Mouse (Mus musculus) bone marrow macrophage, adult 2 months (primary cell): ENCODE measurements at regions not wholly inside any gene's neighbourhood (a gene's known extent, or its start where the extent isn't known, plus 50 kb on each side); places are given as distances from the start of the nearest gene placed in this dataset.
"Not testable (repeated sequence)": the region's sequence is repeated elsewhere in the genome, so short reads cannot be mapped to it uniquely, and the experiment has no call there.

Experiments
- H3K27ac ChIP-seq: 2 replicates; pipeline ENCODE4 v1.5.1; 2012; ENCODE audit warnings: low read depth, low read length; ENCODE audit not compliant: insufficient read depth
- H3K4me1 ChIP-seq: 2 replicates; pipeline ENCODE4 v1.6.1; 2012; ENCODE audit warnings: low read length; ENCODE audit not compliant: control insufficient read depth, insufficient read depth
- H3K4me3 ChIP-seq: 2 replicates; pipeline ENCODE4 v1.5.1; 2012; ENCODE audit warnings: mild to moderate bottlenecking, low read length, moderate library complexity; ENCODE audit not compliant: insufficient read depth
- CTCF ChIP-seq: IDR thresholded peaks from 2 replicates; pipeline ENCODE4 v1.5.1; 2012; ENCODE audit warnings: low read depth, mild to moderate bottlenecking, low read length, moderate library complexity
- POLR2A ChIP-seq: IDR thresholded peaks from 2 replicates; pipeline ENCODE4 v1.6.1; 2012; ENCODE audit warnings: mild to moderate bottlenecking, low read depth, low read length, borderline replicate concordance

DNA sequence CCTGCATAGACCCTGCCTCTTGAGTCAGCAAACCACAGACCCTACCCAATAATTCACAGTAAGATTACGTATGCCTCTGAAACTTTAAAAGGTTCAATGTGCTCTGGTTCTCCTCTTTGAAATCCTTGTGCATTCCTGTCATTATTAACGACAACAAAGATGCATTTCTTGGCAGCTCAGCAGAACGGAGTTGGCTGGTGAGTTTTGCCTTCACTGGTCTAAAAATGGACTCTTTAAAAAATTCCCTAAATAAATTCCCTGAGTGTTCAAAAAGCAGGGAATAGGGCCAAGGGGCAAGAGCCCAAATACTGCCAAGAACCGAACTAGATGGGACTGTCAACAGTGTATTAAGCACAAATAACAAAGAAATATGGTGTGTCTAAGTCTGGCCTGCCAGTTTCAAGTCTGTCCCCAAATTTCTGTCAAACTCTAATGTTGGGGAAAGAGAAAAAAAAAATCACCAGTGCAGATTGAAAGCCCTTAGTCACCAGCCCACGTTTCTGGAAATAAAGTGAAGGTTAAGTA lies 163.2 kb upstream of the Gm17728 start:
- no peak overlapping the region for H3K4me3 ChIP-seq
- H3K4me1 ChIP-seq: no peaks in the 10 kb centered on the region
- TF ChIP-seq CTCF (no peak), POLR2A (no peak)
- H3K27ac ChIP-seq: no peak overlapping the region

- Histone ChIP-seq H3K4me1 (no peaks in the 10 kb centered on the region), H3K4me3 (no peak overlapping the region), H3K27ac (no peak overlapping the region)
- TF ChIP-seq CTCF: no peak
- no peak for TF ChIP-seq POLR2A
Observed at GRCm38 (mm10) chr17:9268776-9269175, 153.1 kb upstream of the Gm17728 start.

- not testable (repeated sequence) for H3K4me3 ChIP-seq, H3K4me1 ChIP-seq, H3K27ac ChIP-seq
Observed at GRCm38 (mm10) chr17:9278046-9278445, 143.8 kb upstream of the Gm17728 start.

- TF ChIP-seq POLR2A (no peak), CTCF (no peak)
- H3K4me3 ChIP-seq: no peak overlapping the region
- no peaks in the 10 kb centered on the region for H3K4me1 ChIP-seq
- no peak overlapping the region for H3K27ac ChIP-seq
Observed at GRCm38 (mm10) chr17:9279481-9279880, 142.4 kb upstream of the Gm17728 start.

GRCm38 (mm10) chr17:9281891-9282290 lies 140.0 kb upstream of the Gm17728 start:
- Histone ChIP-seq H3K27ac (no peak overlapping the region), H3K4me3 (no peak overlapping the region), H3K4me1 (no peaks in the 10 kb centered on the region)
- TF ChIP-seq POLR2A (no peak), CTCF (no peak)

DNA sequence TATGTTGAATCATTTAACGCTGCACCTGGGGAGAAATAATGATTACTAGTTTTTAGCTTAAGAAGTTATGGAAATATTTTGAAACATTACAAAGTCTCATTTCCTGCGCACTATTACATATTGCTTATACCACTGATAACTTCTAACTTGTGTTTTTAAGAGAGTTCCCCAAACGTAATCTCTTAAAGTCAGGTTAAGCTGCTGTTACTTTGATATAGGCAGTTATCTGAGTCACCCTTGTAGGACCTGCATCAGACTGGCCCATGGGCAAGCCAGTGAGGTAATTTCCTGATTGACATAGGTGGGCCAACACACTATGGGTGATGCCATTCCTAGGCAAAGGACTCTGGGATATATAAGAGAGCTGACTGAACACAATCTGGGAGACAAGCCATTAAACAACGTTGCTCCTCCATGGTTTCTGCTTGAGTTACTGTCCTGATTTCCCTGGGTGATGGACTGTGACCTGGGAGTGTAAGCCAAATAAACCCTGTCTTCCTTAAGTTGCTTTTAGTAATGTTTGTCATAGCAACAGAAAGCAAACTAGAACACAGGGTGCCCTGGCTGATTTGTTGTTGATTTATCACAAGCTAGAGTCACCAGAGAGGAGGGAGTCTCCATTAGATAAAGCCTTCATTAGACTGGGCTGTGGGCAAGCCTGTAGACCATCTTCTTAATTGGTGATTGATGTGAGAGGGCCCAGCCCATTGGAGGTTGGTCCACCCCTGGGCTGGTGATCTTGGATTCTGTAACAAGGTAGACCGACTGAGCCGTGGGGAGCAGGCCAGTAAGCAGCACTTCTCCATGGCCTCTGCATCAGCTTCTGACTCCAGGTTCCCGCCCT lies 139.3 kb upstream of the Gm17728 start:
- TF ChIP-seq POLR2A: no peak
- TF ChIP-seq CTCF: no peak
- no peak overlapping the region for H3K27ac ChIP-seq
- no peaks in the 10 kb centered on the region for H3K4me1 ChIP-seq
- no peak overlapping the region for H3K4me3 ChIP-seq

GRCm38 (mm10) chr17:9286431-9286830 lies 135.4 kb upstream of the Gm17728 start:
- H3K4me3 ChIP-seq: no peak overlapping the region
- TF ChIP-seq CTCF (no peak), POLR2A (no peak)
- H3K27ac ChIP-seq: no peak overlapping the region
- no peaks in the 10 kb centered on the region for H3K4me1 ChIP-seq

- TF ChIP-seq POLR2A: no peak
- no peak for TF ChIP-seq CTCF
- no peaks in the 10 kb centered on the region for H3K4me1 ChIP-seq
- H3K27ac ChIP-seq: no peak overlapping the region
- no peak overlapping the region for H3K4me3 ChIP-seq
Observed at GRCm38 (mm10) chr17:9286834-9287233, 135.0 kb upstream of the Gm17728 start.

DNA sequence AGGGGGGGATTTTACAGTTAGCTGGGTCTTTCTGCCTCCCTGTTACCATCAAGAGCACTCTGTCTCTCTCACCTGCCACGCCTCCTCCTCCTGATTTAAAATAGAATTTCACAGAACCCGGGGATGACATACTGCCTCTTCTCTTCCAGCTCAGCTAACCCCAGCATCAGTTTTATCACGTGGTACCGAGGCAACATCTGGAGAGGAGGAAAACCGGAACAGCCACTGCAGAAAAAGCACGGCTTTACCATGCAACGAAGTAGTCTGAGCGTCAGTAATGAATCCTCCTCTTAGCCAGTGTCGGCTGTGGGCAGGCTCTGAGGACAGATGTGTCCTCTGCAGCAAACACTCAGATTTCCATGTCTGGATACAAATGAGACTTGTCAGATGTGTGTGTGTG lies 134.2 kb upstream of the Gm17728 start:
- Histone ChIP-seq H3K27ac (no peak overlapping the region), H3K4me1 (no peaks in the 10 kb centered on the region), H3K4me3 (no peak overlapping the region)
- TF ChIP-seq POLR2A (no peak), CTCF (no peak)

DNA sequence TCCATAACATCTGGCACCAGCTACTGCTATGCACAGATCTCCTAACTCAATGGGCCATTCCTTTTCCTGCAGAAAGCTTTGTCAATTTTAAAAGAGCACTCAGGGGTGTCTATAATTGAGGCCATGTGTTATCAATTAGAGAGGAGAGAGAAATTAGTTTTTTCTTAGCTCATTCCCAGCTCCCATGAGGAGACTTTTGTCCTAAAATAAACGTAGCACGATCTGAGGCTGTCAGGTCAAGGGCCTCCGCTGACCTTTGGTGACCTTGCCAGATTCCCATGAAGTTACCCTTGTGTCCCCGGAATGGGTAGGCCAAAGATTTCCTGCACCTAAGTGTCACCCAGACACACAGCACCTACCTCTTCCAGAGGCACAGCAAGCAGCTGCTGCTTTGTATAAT lies 130.3 kb upstream of the Gm17728 start:
- Histone ChIP-seq H3K27ac (no peak overlapping the region), H3K4me3 (no peak overlapping the region), H3K4me1 (no peaks in the 10 kb centered on the region)
- no peak for TF ChIP-seq POLR2A
- TF ChIP-seq CTCF: no peak

DNA sequence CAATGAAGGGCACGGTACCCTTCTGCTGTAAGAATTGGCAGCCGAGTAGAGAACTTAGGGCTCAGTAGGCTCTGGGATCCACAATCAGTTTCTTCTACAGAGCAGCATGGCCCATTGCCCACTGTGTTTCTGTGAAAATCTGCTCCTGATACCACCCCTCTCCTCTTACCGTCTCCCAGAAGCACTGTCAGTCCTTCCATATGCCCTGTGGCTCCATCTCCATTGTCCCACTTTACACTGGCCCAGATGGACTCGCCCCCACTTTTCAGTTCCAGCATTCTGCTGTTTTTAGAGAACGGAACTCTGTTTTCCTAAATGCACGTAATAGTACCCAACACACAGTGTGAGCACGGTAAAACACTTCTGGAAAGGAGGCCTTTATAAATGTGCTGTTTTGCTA lies 129.6 kb upstream of the Gm17728 start:
- TF ChIP-seq CTCF (no peak), POLR2A (no peak)
- Histone ChIP-seq H3K4me3 (no peak overlapping the region), H3K27ac (no peak overlapping the region)

More for the DNA sequence above, 129.6 kb upstream of the Gm17728 start:
- H3K4me1 ChIP-seq: no peaks in the 10 kb centered on the region
